Mouse (Mus musculus) gastrocnemius, postnatal 36 days (tissue): ENCODE results near the gene Trim56. TPM values are rescaled to one million over a fixed set of nuclear protein-coding genes. Genes with fewer than 3 reads are reported as not detected.
A peak's percentile ranks its signal among the peaks of the same experiment; 100 is the strongest.
"Not testable (repeated sequence)": the region's sequence is repeated elsewhere in the genome, so short reads cannot be mapped to it uniquely, and the experiment has no call there.

Experiments
- DNase-seq, 2 experiments: peaks; one replicate each; pipeline ENCODE4 v3.0.0; 2022
- intact Hi-C: fragments of 180-260 bp; cut with DNase I; formaldehyde crosslinking; loops from one replicate; pipeline ENCODE4 v1.15.1; 2025
- long read RNA-seq, 2 experiments: library from polyadenylated mRNA; stranded (forward); transcript quantifications; one replicate each; pipeline ENCODE4 v2.0.0; 2021
- total RNA-seq, 2 experiments: library from RNA; stranded (reverse); gene quantifications; 2 replicates each; pipeline ENCODE4 v1.2.3; 2021

The Trim56 gene
- total RNA-seq: 1 to 10 TPM; 7.0 to 8.0 TPM
- long read RNA-seq, experiment 1, partial matches to known transcripts: 0 of 6 reads
- long read RNA-seq, experiment 1, other reads (novel, unspliced or antisense): 6 of 6 reads
- long read RNA-seq, experiment 2, partial matches to known transcripts: 0 of 4 reads
- long read RNA-seq, experiment 2, other reads (novel, unspliced or antisense): 4 of 4 reads

DNA sequence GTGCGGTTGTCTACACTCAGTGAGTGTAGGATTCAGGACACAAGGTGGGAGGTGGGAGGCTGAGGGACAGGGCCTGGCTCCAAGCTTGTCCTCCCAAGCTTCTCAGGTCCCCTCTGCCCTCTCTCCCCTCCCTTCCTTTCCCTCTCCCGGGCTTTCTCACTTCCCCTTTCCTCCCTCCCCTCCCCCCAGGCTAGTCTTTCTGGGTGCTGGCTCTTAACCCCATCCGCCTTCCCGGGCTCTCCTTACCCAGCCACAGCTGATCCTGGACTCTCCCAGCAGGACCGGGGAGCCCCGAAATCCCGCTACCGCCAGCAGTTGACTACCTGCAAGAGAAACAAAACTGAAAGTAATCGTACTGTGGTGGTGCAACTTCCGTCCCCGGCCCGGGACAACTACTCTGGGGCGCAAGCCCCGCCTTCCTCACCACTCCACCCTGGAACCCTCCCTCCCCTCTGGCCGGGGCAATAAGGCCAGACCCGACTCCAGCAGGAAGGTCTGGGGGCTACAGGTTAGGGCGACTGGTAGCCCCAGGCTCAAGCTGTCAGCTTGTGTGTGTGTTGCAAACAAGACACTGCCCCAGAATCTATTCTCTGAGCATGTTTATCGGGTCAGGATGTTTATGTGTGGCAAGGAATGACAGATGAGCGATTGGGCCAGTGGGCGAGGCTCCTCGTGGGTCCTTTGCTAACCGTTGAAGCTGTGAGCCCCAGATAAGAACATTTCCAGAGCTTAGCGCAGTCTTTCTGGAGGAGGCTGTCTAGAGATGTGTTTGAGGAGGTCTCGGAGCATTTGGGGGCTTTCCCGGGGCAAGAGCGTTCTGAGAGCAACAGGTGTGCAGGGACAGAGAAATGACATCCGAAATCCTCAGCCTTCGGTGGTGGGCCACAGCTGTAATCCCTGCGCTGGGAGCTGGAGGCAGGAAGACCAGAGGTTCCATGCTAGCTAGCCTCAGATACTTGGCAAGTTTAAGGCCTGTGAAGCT, at the start of gene Trim56:
Gene Trim56, minus strand, starts transcription at position 344 of the 982 bp plus-strand sequence.
- intact Hi-C loops: no loop called here
- DNase-seq: peak; percentile 74 to 77

DNA sequence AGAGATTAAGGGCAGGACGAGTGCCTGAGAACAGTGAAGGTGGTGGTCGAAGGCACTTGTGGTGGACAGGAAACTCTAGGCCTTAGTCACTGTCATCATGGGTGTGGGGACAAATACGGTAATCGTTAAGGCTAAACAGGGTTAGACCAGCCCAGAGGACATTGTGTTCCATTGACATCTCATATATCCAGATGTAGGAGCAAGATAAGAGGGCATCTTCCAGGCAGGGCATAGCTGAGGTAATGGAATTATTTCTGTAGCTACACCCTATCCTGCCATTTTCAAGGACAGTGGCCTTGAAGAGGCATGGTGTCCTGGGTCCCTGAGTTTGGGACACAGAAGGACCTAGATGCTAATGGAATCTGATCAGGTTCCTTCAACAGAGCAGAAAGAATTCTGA, 45.8 kb upstream of the Trim56 start:
- intact Hi-C loops: no loop called here
- no peak for DNase-seq

DNA sequence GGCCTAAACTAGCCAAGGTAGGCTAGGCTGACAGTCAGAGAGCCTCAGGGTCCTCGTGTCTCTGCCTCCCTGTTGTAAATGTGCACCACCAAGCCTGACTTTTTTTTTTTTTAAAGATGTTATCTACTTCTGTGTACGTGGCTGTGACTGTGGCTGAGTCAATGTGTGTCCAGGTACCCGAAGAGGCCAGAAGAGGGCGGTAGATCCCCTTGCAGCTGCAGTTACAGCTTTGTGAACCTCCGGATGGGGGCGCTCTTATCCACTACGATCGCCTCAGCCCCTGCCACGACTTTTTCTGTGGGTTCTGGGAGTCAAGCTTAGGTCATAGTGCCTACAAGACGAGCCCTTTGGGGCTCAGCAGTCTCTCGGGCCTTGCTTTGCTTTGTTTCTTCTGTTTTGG, 43.5 kb upstream of the Trim56 start:
- intact Hi-C loops: no loop called here
- DNase-seq: peak in 1 of 2 experiments; percentile 29

DNA sequence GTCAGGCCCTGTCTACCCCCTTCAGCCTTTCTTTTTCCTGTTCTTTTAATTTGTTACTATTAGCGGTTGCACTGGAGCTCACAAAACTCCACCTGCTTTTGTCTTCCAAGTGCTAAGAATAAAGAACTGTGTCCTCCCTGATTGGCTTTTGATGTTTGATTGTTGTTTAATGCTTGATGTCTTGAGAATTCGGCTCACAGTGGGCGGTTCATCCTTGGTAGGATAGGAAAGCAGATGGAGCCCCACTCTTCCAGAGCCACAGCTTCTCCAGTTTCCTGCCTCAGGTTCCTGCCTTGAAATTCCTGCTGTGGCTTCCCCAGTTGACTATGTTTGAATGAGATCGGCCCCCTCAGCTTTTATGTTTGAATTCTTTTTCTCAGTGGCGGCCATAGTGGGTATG, 37.3 kb upstream of the Trim56 start:
- intact Hi-C loops: no loop called here
- no peak for DNase-seq

DNA sequence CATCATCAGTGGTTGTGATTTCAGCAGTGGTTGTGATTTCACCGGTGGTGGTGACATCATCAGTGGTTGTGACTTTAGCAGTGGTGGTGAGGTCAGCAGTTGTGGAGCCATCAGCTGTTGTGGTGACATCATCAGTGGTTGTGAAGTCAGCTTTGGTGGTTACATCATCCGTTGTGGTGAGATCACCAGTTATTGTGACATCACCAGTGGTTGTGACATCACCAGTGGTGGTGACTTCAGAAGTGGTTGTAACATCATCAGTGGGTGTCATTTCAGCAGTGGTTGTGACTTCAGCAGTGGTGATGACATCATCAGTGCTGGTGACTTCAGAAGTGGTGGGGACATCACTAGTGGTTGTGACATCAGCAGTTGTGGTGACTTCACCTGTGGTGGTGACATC, 36.6 kb upstream of the Trim56 start:
- intact Hi-C loops: no loop called here
- no peak for DNase-seq

DNA sequence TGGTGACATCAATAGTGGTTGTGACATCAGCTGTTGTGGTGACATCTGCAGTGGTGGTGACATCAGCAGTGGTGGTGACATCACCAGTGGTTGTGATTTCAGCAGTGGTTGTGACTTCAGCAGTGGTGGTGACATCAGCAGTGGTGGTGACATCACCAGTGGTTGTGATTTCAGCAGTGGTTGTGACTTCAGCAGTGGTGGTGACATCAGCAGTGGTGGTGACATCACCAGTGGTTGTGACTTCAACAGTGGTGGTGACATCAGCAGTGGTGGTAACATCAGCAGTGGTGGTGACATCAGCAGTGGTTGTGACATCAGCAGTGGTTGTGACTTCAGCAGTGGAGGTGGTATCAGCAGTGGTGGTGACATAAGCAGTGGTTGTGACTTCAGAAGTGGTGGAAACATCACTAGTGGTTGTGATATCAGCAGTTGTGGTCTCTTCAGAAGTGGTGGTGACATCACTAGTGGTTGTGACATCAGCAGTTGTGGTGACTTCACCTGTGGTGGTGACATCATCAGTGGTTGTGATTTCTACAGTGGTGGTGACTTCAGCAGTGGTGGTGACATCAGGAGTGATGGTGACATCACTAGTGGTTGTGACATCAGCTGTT, 33.4 kb upstream of the Trim56 start, which contains the start of gene Muc3:
Gene Muc3, minus strand, starts transcription at position 51 of the 611 bp plus-strand sequence.
- not testable (repeated sequence) for DNase-seq

DNA sequence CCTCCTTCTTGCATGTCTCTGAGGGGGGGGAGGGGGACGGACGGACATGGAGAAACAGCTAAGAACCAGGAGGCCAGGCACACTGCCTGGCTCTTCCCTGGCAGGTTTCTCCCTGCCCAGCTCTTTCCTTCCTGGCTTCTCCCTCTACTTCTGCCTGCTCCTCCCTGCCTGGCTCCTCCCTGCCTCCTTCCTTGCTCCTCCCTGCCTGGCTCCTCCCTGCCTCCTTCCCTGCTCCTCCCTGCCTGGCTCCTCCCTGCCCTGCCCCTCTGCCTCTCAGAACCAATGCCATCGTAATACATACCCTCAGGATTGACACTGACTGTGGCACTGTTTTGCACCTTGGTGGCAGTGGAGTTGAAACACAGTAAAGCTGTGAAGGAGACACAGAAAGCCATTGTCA, 24.8 kb upstream of the Trim56 start:
- no peak for DNase-seq
- intact Hi-C loops: no loop called here

More for the DNA sequence above, 33.4 kb upstream of the Trim56 start, which contains the start of gene Muc3:
- intact Hi-C loops: not testable (repeated sequence)

DNA sequence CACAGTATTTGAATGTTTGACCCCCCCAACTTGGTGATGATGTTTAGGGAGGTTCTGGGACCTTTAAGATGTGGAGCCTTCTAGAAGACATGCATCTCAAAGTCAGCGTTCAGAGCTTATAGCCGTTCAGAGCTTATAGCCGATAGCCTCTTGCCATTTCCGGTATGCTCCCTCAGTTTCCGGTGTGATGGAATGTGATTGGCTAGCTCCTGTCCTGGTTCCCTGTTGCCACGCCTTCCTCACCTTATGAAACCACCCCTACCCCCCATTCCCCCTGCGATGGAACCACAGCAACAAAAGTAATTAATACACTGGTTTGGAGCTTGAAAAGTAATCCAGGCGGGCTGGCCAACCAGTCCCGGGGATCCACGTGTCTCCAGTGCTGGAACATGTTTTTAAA, 23.0 kb upstream of the Trim56 start:
- intact Hi-C loops: no loop called here
- DNase-seq: no peak

DNA sequence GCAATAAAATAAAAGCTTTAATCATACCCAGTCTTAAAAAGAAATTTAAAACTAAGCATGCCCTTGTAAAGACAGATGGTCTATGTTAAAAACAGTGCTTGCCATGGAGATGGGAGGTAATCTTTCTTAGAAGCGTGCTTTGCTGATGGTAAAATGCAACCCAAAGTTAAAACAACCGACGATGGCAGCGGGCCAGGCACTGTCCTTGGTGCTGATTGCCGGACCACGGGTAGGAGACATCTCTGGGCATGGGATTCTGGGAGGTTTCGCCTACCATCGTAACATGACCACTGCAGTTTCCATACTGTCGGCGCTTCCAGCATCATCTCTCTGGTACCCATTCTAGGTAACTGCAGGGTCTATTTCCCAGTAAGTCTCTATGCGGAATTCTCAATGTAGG, 18.9 kb upstream of the Trim56 start:
- intact Hi-C loops: no loop called here
- DNase-seq: no peak

DNA sequence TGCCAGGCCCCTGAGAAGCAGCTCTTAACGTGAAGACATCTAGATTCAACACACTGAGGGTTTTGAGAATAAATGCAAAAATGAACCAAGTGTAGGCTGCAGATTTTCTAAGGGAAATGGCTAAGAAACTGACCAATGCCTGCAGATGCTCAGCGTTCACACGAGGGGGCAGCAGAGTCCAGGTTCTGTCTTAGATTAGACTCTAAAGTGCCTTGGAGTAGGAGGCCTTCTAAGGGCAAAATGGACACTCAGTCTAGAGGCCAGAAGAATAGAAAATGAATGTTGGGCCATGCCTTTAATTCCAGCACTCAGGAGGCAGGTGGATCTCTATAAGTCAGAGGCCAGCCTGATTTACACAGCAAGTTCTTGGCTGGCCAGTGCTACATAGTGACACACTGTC, 15.5 kb upstream of the Trim56 start:
- intact Hi-C loops: loop anchor here (2.0 kb wide), 1 partner anchor 155 kb away; the partner anchor contains the start of gene Ache
- DNase-seq: no peak

DNA sequence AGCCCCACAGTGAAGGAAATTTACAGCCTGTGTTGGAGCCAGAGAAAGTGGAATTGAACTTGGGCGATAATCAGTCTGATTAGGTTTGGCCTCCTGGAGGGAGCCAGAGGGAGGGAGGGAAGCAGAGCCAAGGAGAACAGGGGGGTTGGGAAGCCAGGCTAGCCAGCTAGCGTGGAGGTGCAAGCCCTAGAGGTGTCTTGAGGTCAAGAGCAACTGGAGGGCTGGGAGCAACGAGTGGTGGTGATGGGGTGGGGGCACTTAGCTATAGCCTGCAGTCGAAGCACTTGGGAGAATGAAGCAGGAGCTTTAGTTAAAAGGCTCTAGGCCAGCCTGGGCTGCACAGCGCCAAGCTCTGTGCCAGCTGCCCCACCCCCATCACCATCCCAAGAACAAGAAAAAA, 13.3 kb upstream of the Trim56 start:
- intact Hi-C loops: no loop called here
- DNase-seq: no peak

DNA sequence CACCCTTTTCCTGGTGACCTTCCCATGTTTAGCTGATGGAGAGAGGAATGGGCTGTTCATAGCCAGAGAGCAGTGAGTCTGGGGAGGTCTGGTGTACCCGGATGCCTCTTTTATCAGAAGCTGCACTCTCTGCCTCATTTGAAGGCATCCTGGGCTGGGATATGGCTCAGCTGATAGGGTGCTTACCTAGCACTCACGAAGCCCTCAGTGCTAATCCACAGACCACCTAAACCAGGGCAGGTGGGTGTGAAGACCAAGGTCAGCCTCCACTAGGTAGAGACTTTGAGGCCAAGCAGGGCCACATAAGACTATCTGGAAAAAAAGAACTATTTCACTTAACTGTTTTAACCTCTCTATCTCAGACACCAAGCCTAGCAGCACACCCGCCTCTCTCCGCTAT, 7.5 kb upstream of the Trim56 start:
- no peak for DNase-seq
- intact Hi-C loops: no loop called here

DNA sequence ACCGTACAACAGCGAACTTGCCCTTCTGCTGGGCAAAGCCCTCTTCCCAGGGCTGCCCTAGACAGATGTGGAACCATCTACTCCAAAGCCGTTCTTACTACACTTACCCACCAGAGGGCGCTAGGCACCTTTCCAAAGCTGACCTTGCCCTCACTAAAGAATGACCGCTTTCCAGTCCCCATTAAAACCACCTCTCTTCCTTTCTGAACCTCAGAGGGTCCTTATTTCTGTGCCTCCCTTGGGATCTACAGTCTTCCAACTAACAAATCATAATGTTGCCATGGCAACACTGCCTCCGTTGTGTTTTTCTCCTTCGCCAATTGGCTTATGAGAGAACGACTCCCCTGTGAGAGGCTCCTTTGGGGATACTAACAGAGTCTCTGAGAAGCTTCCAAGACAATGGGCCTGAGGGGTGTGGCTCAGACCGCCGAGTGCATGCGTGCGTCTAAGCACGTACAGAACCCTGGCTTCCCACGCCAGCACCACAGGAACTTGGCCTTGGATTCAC, 6.7 kb upstream of the Trim56 start:
- intact Hi-C loops: no loop called here
- peak; percentile 55 to 70 for DNase-seq

DNA sequence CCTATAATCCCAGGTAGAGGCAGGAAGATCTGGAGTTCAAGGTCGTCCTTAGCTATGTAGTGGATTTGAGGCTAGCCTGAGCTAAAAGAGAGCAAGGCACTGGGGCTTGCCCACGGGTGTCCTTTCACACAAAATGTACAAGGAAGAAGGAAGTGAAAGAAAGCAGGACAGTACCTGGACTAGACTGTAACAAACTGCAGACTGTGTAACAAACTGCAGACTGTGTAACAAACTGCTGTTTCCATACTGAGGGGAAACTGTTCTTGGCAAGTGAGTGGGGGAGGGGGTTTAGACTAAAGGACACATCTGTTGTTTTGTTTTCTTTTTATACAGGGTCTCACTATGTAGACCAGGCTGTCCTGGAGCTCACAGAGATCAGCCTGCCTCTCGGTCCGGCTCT, 5.3 kb upstream of the Trim56 start:
- no peak for DNase-seq
- intact Hi-C loops: no loop called here

DNA sequence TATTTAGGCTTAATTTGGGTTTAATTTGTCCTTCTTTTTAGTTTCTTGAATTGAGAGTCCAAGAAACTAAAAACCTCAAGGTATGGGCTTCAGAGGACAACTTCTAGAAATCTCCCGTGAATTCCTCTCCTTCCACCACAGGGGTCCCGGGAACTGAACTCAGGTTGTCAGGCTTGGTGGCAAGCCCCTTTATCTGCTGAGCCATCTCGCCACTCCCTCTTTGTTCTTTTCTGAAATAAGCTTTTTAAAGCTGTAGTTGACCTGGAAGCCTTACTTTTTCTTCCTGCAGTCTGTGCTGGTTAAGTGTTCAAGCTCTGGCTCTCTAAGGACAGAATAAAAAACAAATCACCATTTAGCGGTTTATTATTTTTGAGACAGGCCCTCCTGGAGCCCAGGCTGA, 2.9 kb upstream of the Trim56 start:
- intact Hi-C loops: no loop called here
- DNase-seq: no peak

DNA sequence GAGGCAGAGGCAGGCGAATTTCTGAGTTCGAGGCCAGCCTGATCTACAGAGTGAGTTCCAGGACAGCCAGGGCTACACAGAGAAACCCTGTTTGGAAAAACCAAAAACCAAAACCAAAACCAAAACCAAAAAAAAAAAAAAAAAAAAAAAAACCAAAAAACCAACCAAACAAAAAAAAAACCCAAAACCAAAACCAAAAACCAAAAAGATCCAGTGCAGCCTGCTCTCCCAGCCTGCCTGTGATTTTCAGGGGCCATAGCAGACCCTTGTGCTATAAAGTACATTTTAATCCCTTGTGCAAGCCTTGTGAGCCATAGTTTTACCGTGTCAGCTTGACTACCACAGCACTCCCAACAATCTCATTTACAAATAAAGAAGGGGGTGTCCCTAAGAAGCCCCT, 2.0 kb upstream of the Trim56 start:
- DNase-seq, intact Hi-C loops: not testable (repeated sequence)

DNA sequence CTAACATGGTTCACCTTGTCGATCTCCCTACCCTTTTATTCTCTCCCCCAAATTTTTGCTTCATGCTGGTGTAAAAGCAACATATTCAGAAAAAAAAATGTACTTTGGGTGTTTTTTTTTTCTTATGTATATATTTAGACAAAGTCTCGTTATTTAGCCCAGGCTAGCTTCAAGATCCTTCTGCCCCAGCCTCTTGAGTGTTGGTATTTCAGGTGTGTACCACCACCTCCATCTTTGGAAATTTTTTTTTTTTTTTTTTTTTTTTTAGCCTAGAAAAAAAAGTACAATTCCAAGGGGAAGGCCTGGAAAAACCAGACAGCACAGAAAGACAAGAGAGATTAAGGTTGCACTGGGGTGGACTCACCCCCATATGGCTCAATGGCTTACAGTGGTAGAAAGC, 978 bp upstream of the Trim56 start:
- intact Hi-C loops: no loop called here
- no peak for DNase-seq

DNA sequence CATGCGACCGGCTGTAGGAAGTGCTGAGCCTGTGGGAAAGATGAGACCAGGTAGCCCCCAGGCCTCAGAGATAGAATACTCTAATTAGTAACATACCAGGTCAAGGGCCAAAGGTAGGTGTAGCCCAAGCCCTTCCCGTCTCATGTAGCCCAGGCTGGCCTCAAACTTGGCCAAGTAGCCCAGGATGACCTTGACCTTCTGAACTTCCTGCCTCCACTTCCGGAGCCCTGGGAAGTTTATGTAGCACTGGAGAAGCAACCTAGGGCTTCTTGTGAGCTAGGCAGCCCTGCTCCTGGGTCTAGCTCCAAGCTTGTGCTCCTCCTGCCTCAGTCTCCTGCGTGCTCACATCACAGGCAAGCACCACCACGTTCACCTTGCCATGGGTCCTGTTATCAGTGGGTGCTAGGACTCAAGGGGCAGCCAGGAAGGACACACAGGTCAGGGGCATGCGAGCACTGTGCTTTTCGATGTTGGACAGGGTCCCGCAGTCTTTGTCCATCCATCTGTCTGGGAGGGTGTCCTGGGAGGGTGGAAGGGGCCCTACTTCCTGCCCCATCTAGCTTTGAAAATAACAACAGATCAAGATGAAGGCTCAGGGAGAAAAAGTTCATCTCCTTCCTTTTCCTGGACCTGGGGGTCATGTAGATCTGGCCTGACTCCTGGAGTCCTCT, 983 bp downstream of the Trim56 start:
- no peak for DNase-seq
- intact Hi-C loops: no loop called here

DNA sequence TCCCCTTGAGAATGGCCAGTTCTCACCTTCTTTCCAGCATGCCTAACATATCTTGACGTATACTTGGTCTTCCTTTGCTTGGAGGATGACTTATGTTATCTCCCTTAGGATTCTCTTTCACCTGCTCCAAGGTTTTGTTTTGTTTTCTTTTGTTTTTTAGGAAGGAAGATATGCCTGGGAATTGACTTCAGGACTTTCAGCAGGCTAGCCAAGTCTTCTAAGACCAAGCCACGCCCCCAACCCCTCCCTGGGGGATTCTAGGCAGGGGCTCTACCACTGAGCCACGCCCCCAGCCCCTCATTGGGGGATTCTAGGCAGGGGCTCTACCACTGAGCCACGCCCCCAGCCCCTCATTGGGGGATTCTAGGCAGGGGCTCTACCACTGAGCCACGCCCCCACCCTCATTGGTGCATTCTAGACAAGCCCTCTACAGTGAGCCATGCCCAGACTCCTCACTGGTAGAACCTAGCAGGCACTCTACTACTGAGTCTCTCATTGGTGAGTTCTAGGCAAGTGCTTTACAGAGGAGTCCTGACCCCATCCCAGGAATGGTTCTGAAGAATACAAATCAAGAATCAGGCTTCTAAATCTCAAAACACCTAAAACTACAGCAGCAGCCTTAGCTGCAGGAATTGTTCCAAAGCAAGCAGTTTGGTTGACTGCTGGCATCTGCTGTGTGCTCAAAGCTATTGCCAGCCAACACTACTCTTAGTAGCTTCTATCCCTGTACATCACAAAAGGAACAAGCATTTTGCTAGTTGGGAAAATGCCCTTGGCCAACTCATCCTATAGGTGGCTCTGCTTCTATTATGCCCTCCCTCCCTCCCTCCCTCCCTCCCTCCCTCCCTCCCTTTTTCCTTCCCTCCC, 4.2 kb downstream of the Trim56 start:
- intact Hi-C loops: no loop called here
- no peak for DNase-seq

DNA sequence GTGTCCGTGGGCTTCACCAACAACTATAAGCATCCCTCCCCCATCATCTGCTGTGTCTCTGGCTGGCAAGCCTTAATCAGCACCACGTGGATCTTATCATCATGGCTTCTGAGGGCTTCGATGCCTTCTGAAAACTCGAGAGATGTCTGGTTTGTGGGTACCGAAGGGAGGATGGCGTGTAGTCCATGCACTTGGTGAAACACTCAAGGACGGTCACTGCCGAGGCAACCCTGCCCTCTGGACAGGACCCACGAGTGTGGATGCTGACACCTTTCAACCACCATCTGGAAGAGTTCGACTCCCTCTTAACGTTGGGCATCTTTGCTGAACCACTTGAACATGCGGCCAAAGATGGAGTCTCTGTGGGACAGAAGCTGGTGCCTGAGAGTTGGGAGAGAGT, 5.1 kb downstream of the Trim56 start:
- intact Hi-C loops: no loop called here
- DNase-seq: no peak
